Mouse (Mus musculus) layer of hippocampus, adult 18-20 months (tissue): ENCODE measurements around the gene Cd44. TPM values are rescaled to one million over a fixed set of nuclear protein-coding genes. Genes with fewer than 3 reads are reported as not detected.
A peak's percentile ranks its signal among the peaks of the same experiment; 100 is the strongest.

ENCODE experiments used
- DNase-seq, 2 experiments: peaks; one replicate each; pipeline ENCODE4 v3.0.0; 2022; ENCODE audit warnings: low spot score in 2 of 2
- total RNA-seq, 2 experiments: library from RNA; stranded (reverse); gene quantifications; 2 replicates each; pipeline ENCODE4 v1.2.3; 2021

The Cd44 gene
- total RNA-seq, 2 experiments from 2014 or later, result 3.5 to 4.0 TPM

GRCm38 (mm10) chr2:102825961-102826633 lies 75.4 kb downstream of the Cd44 start:
- DNase-seq, result no peak

GRCm38 (mm10) chr2:102822036-102822435 lies 79.4 kb downstream of the Cd44 start:
- DNase-seq, result peak; percentile 13 to 37

- DNase-seq, result no peak
Measured at GRCm38 (mm10) chr2:102820790-102821189, 80.7 kb downstream of the Cd44 start.

- DNase-seq, result peak; percentile 3 to 18
Measured at GRCm38 (mm10) chr2:102820225-102820711, 81.2 kb downstream of the Cd44 start.

- no peak for DNase-seq
Measured at GRCm38 (mm10) chr2:102815289-102815809, 86.1 kb downstream of the Cd44 start.

- DNase-seq, result no peak
Measured at GRCm38 (mm10) chr2:102812756-102813155, 88.7 kb downstream of the Cd44 start.

GRCm38 (mm10) chr2:102809436-102809835 lies 92.0 kb downstream of the Cd44 start:
- DNase-seq, result no peak

- DNase-seq, result no peak
Measured at GRCm38 (mm10) chr2:102807633-102808032, 93.8 kb downstream of the Cd44 start.

- DNase-seq, result no peak
Measured at GRCm38 (mm10) chr2:102805761-102806496, 95.5 kb downstream of the Cd44 start.

GRCm38 (mm10) chr2:102805283-102805682 lies 96.2 kb downstream of the Cd44 start:
- DNase-seq, result no peak

GRCm38 (mm10) chr2:102804109-102804508 lies 97.4 kb downstream of the Cd44 start:
- DNase-seq, result peak in 1 of 2 experiments; percentile 59

GRCm38 (mm10) chr2:102801899-102802298 lies 99.6 kb downstream of the Cd44 start:
- no peak for DNase-seq

GRCm38 (mm10) chr2:102798149-102798548 lies 103.3 kb downstream of the Cd44 start:
- no peak for DNase-seq

- no peak for DNase-seq
Measured at GRCm38 (mm10) chr2:102795034-102795433, 106.4 kb downstream of the Cd44 start.

- no peak for DNase-seq
Measured at GRCm38 (mm10) chr2:102792804-102793203, 108.7 kb downstream of the Cd44 start.

GRCm38 (mm10) chr2:102791641-102792040 lies 109.8 kb downstream of the Cd44 start:
- no peak for DNase-seq

- DNase-seq, result no peak
Measured at GRCm38 (mm10) chr2:102785696-102786095, 115.8 kb downstream of the Cd44 start.

GRCm38 (mm10) chr2:102782751-102783150 lies 118.7 kb downstream of the Cd44 start:
- DNase-seq, result no peak

GRCm38 (mm10) chr2:102778208-102778607 lies 123.3 kb downstream of the Cd44 start:
- no peak for DNase-seq

GRCm38 (mm10) chr2:102775561-102775960 lies 125.9 kb downstream of the Cd44 start:
- no peak for DNase-seq

GRCm38 (mm10) chr2:102774700-102775099 lies 126.8 kb downstream of the Cd44 start:
- no peak for DNase-seq

GRCm38 (mm10) chr2:102772276-102772675 lies 129.2 kb downstream of the Cd44 start:
- no peak for DNase-seq
